Mouse (Mus musculus) hindlimb bud, embryonic 11.5 days (tissue): ENCODE results near the gene Rufy4.

Experiments used
- DNase-seq: peaks from one replicate; pipeline ENCODE4 v3.0.0-alpha.2; 2012; ENCODE audit warnings: low read depth, low spot score; ENCODE audit errors: extremely low spot score

Gene Rufy4

DNA sequence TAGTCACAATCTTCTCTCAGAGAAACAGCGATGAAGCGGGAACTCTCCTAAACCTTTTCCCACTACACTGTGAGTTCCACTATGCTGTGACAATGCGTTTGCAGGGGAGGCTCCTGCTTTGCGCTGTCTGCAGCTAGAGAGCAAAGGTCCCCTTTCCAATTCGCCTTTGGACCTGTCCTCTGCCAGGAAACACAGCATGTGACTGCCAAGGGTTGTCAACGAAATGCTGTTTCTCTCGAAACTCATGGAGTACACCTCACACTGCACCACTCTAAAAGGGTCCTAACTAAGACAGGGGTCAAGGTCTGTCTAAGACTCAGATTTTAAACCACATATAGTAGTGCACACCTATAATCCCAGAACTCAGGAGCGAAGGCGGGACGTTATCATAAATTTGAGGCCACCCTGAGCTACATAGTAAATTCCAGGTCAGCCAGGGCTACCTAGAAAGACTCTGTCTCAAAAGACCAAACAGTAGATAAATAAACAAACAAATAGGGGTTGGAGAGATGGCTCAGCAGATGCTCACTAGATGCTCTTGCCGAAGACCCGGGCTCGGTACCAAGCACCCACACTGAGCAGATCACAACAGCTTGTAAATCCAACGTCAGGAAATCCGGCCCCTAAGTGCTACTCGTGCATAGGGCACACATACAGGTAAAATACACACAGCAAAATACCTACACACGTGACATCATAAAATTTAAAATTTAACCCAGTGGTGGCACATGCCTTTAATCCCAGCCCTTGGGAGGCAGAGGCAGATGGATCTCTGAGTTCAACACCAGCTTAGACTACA is 71.5 kb downstream of the Rufy4 start:
- DNase-seq, result no peak
